Mouse (Mus musculus) layer of hippocampus, adult 9-10 months (tissue): ENCODE results near the gene Gm14409.
"Not testable (repeated sequence)": the region's sequence is repeated elsewhere in the genome, so short reads cannot be mapped to it uniquely, and the experiment has no call there.

Experiments
- DNase-seq: peaks from one replicate; pipeline ENCODE4 v3.0.0; 2022; ENCODE audit warnings: low spot score

Gm14409 gene

DNA sequence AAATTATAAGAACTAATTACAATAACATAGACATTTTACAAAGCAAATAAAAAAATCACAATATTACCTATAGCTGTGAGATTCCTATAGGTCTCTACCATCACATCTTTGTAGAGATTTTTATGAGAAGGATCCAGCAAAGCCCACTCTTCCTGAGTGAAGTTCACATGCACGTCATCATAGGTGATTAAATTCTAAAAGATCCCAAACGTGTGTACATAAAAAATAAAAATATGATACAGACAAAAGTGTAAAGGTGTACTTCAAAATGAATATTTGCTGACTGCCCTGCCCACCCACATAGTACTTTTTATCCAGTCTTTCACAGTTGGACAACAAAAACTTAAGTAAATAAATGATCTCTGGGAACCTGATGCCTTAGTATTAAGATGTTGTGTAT, at the start of gene Gm14409:
Gene Gm14409, minus strand, starts transcription at position 101 of the 400 bp plus-strand sequence.
- not testable (repeated sequence) for DNase-seq

GRCm38 (mm10) chr2:177309627-177310026, 42.8 kb upstream of the Gm14409 start:
- not testable (repeated sequence) for DNase-seq

DNA sequence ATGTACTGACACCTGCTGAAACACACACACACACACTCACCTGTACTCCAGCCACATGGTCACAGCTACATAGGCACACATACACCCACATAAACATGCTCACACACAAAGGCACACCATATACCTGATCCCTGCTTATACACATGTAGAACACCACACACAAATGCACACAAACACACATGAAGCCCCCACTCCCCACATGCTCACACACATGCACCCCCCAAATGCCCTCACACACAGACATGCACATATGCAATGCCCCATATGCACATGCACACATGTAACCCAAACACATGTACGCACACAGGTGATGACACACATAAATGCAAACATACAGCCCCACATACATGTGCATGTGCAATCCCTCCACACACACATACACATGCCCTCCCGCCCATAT, 38.1 kb upstream of the Gm14409 start:
- DNase-seq, result not testable (repeated sequence)

GRCm38 (mm10) chr2:177283701-177284100, 16.9 kb upstream of the Gm14409 start:
- DNase-seq, result not testable (repeated sequence)

GRCm38 (mm10) chr2:177277754-177278153, 10.9 kb upstream of the Gm14409 start:
- not testable (repeated sequence) for DNase-seq

- DNase-seq, result not testable (repeated sequence)
These were observed 5.4 kb upstream of the Gm14409 start for GRCm38 (mm10) chr2:177272237-177272636.

DNA sequence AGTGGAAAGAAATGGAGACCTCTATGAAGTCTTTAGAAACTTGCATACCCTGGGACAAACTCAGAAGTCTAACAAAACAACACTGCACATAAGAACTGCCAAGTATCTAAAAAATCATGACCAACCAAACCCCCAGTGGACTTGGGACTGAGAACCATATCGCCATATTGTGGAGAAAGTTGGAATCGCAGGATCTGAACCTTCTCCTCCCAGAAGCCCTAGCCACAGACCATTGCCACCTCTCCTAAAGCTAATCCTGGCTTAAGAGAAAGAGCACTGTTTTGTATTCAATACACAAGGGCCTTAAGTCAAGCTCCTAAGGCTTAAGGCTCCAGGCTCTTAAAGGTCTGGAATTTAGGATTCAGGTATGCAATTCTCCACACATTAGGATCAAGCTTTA, 19.4 kb downstream of the Gm14409 start:
- DNase-seq, result not testable (repeated sequence)

GRCm38 (mm10) chr2:177230461-177230860, 36.4 kb downstream of the Gm14409 start:
- not testable (repeated sequence) for DNase-seq
